Mouse (Mus musculus) erythroblast, embryonic 14.5 days (primary cell): ENCODE data around the gene Prss42. TPM values are rescaled to one million over a fixed set of nuclear protein-coding genes. Genes with fewer than 3 reads are reported as not detected.

Source experiments
- H3K27me3 ChIP-seq: 2 replicates; pipeline ENCODE4 v1.6.1; 2012; ENCODE audit warnings: inconsistent platforms; ENCODE audit not compliant: control insufficient read depth
- H3K36me3 ChIP-seq: 2 replicates; pipeline ENCODE4 v1.6.1; 2012; ENCODE audit warnings: mild to moderate bottlenecking, inconsistent platforms; ENCODE audit not compliant: control insufficient read depth
- H3K4me1 ChIP-seq: 2 replicates; pipeline ENCODE4 v1.6.1; 2012; ENCODE audit warnings: inconsistent platforms; ENCODE audit not compliant: control insufficient read depth
- H3K4me3 ChIP-seq: replicated peaks from 2 replicates; pipeline ENCODE3; 2012; ENCODE audit warnings: moderate library complexity, mild to moderate bottlenecking, inconsistent platforms
- H3K9me3 ChIP-seq: 2 replicates; pipeline ENCODE4 v1.6.1; 2012; ENCODE audit warnings: low read length, inconsistent platforms, mixed read lengths; ENCODE audit not compliant: control insufficient read depth
- GATA1 ChIP-seq: IDR thresholded peaks from 2 replicates; pipeline ENCODE4 v1.6.1; 2012; ENCODE audit warnings: low read length, inconsistent platforms, mixed read lengths
- TAL1 ChIP-seq: IDR thresholded peaks from 3 replicates; pipeline ENCODE4 v1.6.1; 2012; ENCODE audit warnings: low read length, inconsistent platforms, mixed read lengths
- polyA plus RNA-seq: library from polyadenylated mRNA; stranded (reverse); fragments of >175 nt; gene quantifications from 2 replicates; pipeline ENCODE4 v1.2.3, GENCODE M21; 2012

The Prss42 gene
- polyA plus RNA-seq, 1 experiment = not detected

GRCm38 (mm10) chr9:110760886-110761285 is 37.1 kb upstream of the Prss42 start:
- Histone ChIP-seq H3K4me3 (no peak overlapping the region), H3K4me1 (no peaks in the 10 kb centered on the region), H3K36me3 (no peaks in the 10 kb centered on the region), H3K9me3 (no peaks in the 10 kb centered on the region), H3K27me3 (0 out of 2 replicates have a peak, but pooled peaks cover 4% of the 10 kb centered on the region)
- TF ChIP-seq TAL1 (no peak), GATA1 (no peak)

- H3K27me3 ChIP-seq = 0 out of 2 replicates have a peak, but pooled peaks cover 2% of the 10 kb centered on the region
- TF ChIP-seq GATA1 = no peak
- no peak for TF ChIP-seq TAL1
- H3K4me3 ChIP-seq = no peak overlapping the region
- H3K4me1 ChIP-seq = no peaks in the 10 kb centered on the region
- H3K9me3 ChIP-seq = no peaks in the 10 kb centered on the region
- no peaks in the 10 kb centered on the region for H3K36me3 ChIP-seq
Observed at GRCm38 (mm10) chr9:110762763-110763162, 35.2 kb upstream of the Prss42 start.

GRCm38 (mm10) chr9:110763405-110763804 is 34.6 kb upstream of the Prss42 start:
- Histone ChIP-seq H3K36me3 (no peaks in the 10 kb centered on the region), H3K27me3 (0 out of 2 replicates have a peak, but pooled peaks cover 2% of the 10 kb centered on the region), H3K9me3 (no peaks in the 10 kb centered on the region), H3K4me3 (no peak overlapping the region), H3K4me1 (no peaks in the 10 kb centered on the region)
- TF ChIP-seq GATA1 = no peak

GRCm38 (mm10) chr9:110772336-110772735 is 25.6 kb upstream of the Prss42 start:
- no peak overlapping the region for H3K4me3 ChIP-seq
- H3K27me3 ChIP-seq = no peaks in the 10 kb centered on the region
- H3K36me3 ChIP-seq = no peaks in the 10 kb centered on the region
- TF ChIP-seq TAL1 (no peak), GATA1 (no peak)
- no peaks in the 10 kb centered on the region for H3K4me1 ChIP-seq
- no peaks in the 10 kb centered on the region for H3K9me3 ChIP-seq

GRCm38 (mm10) chr9:110774403-110775268 is 23.3 kb upstream of the Prss42 start:
- Histone ChIP-seq H3K4me3 (no peak overlapping the region), H3K4me1 (no peaks in the 10 kb centered on the region), H3K36me3 (no peaks in the 10 kb centered on the region), H3K27me3 (no peaks in the 10 kb centered on the region), H3K9me3 (no peaks in the 10 kb centered on the region)
- TF ChIP-seq GATA1 (no peak), TAL1 (no peak)

GRCm38 (mm10) chr9:110775269-110776022 is 22.5 kb upstream of the Prss42 start:
- Histone ChIP-seq H3K36me3 (no peaks in the 10 kb centered on the region), H3K9me3 (no peaks in the 10 kb centered on the region), H3K4me1 (no peaks in the 10 kb centered on the region), H3K4me3 (no peak overlapping the region), H3K27me3 (peaks cover 2% of the 10 kb centered on the region)
- TF ChIP-seq TAL1 (no peak), GATA1 (no peak)

GRCm38 (mm10) chr9:110778100-110778499 is 19.9 kb upstream of the Prss42 start:
- Histone ChIP-seq H3K36me3 (no peaks in the 10 kb centered on the region), H3K9me3 (no peaks in the 10 kb centered on the region), H3K27me3 (peaks cover 28% of the 10 kb centered on the region), H3K4me3 (no peak overlapping the region), H3K4me1 (peaks cover 12% of the 10 kb centered on the region)
- TF ChIP-seq TAL1 = no peak
- TF ChIP-seq GATA1 = no peak

- TF ChIP-seq TAL1 = no peak
- no peak for TF ChIP-seq GATA1
- no peaks in the 10 kb centered on the region for H3K9me3 ChIP-seq
- no peaks in the 10 kb centered on the region for H3K36me3 ChIP-seq
- H3K4me1 ChIP-seq = peaks cover 12% of the 10 kb centered on the region
- peaks cover 29% of the 10 kb centered on the region for H3K27me3 ChIP-seq
- no peak overlapping the region for H3K4me3 ChIP-seq
Observed at GRCm38 (mm10) chr9:110778559-110778958, 19.4 kb upstream of the Prss42 start.

GRCm38 (mm10) chr9:110779242-110779913 is 18.6 kb upstream of the Prss42 start:
- Histone ChIP-seq H3K9me3 (no peaks in the 10 kb centered on the region), H3K36me3 (no peaks in the 10 kb centered on the region), H3K4me1 (peaks cover 12% of the 10 kb centered on the region), H3K27me3 (peaks cover 29% of the 10 kb centered on the region), H3K4me3 (no peak overlapping the region)
- TF ChIP-seq TAL1 (no peak), GATA1 (no peak)
